Mouse (Mus musculus) embryonic facial prominence, embryonic 11.5 days (tissue): ENCODE results near the gene Olfr1383. TPM values are rescaled to one million over a fixed set of nuclear protein-coding genes. Genes with fewer than 3 reads are reported as not detected.
"Not testable (repeated sequence)": the region's sequence is repeated elsewhere in the genome, so short reads cannot be mapped to it uniquely, and the experiment has no call there.

Experiments
- ATAC-seq: fragments of 200-750 bp; cut with Nextera tagmentation; replicated peaks from 2 replicates; pipeline ENCODE4 v1.8.0; 2017; ENCODE audit warnings: low read depth; ENCODE audit not compliant: insufficient number of reproducible peaks, low FRiP score, low TSS enrichment
- DNase-seq: peaks from one replicate; pipeline ENCODE4 v3.0.0-alpha.2; 2015; ENCODE audit warnings: low spot score
- H3K27ac ChIP-seq: fragments of 300-500 bp; sonication (generic); replicated peaks from 2 replicates; pipeline ENCODE4 v1.5.1; 2014; ENCODE audit warnings: mild to moderate bottlenecking, low read depth, low read length, control low read depth
- H3K27me3 ChIP-seq: fragments of 300-500 bp; sonication (generic); 2 replicates; pipeline ENCODE4 v1.6.1; 2014; ENCODE audit warnings: mild to moderate bottlenecking, low read length, moderate library complexity, mixed read lengths; ENCODE audit not compliant: control insufficient read depth, insufficient read depth
- H3K36me3 ChIP-seq: fragments of 300-500 bp; sonication (generic); replicated peaks from 2 replicates; pipeline ENCODE4 v1.6.1; 2014; ENCODE audit warnings: low read depth, mild to moderate bottlenecking, low read length, moderate library complexity, mixed read lengths; ENCODE audit not compliant: control insufficient read depth, insufficient read depth
- H3K4me1 ChIP-seq: fragments of 300-500 bp; sonication (generic); 2 replicates; pipeline ENCODE4 v1.6.1; 2014; ENCODE audit warnings: low read length, mixed read lengths; ENCODE audit not compliant: control insufficient read depth, insufficient read depth
- H3K4me2 ChIP-seq: fragments of 300-500 bp; sonication (generic); 2 replicates; pipeline ENCODE4 v1.6.1; 2014; ENCODE audit warnings: low read depth, mild to moderate bottlenecking, control low read depth, low read length, moderate library complexity
- H3K4me3 ChIP-seq: fragments of 300-500 bp; sonication (generic); 2 replicates; pipeline ENCODE4 v1.5.1; 2014; ENCODE audit warnings: low read depth, low read length, control low read depth
- H3K9ac ChIP-seq: fragments of 300-500 bp; sonication (generic); replicated peaks from 2 replicates; pipeline ENCODE4 v1.6.1; 2014; ENCODE audit warnings: mild to moderate bottlenecking, control low read depth, low read length
- H3K9me3 ChIP-seq: fragments of 300-500 bp; sonication (generic); replicated peaks from 2 replicates; pipeline ENCODE4 v1.6.1; 2016; ENCODE audit warnings: mild to moderate bottlenecking, low read length, inconsistent platforms, mixed read lengths; ENCODE audit not compliant: control insufficient read depth
- WGBS: fragments of 180-500 bp; shearing (Covaris S2); extraction: QIAGEN DNeasy Blood & Tissue Kit; methylation state at CpG from one replicate; pipeline ENCODE4 v1.1.7; 2014; 5-methylcytosine and 5-hydroxymethylcytosine counted together
- polyA plus RNA-seq: library from polyadenylated mRNA; unstranded; fragments of >200 nt; fragmentation: Nextera tagmentation; extraction: Ambion mirVana; gene quantifications from 2 replicates; pipeline ENCODE4 v1.2.1, GENCODE M21; 2014

The Olfr1383 gene
- polyA plus RNA-seq, 1 experiment from 2014 or later = not detected

GRCm38 (mm10) chr11:49554033-49554432, 34.6 kb downstream of the Olfr1383 start:
- H3K9ac ChIP-seq, H3K27me3 ChIP-seq, H3K4me3 ChIP-seq, ATAC-seq, H3K4me2 ChIP-seq, DNase-seq, H3K27ac ChIP-seq, H3K9me3 ChIP-seq, H3K36me3 ChIP-seq, H3K4me1 ChIP-seq: not testable (repeated sequence)
- WGBS = 80% methylated on average over 3 of the region's 3 CpGs

GRCm38 (mm10) chr11:49556578-49556977, 37.1 kb downstream of the Olfr1383 start, which contains the start of gene Olfr1380:
Gene Olfr1380 (plus strand): TSS chr11:49556878.
- not testable (repeated sequence) for H3K9ac ChIP-seq, H3K9me3 ChIP-seq, H3K4me2 ChIP-seq, ATAC-seq, DNase-seq, H3K27ac ChIP-seq, H3K27me3 ChIP-seq, H3K4me3 ChIP-seq, H3K4me1 ChIP-seq, H3K36me3 ChIP-seq
- 69% methylated on average over 5 of the region's 5 CpGs for WGBS

GRCm38 (mm10) chr11:49575054-49575453, 55.6 kb downstream of the Olfr1383 start:
- H3K4me3 ChIP-seq, H3K36me3 ChIP-seq, H3K27ac ChIP-seq, H3K4me2 ChIP-seq, ATAC-seq, H3K9ac ChIP-seq, H3K27me3 ChIP-seq, H3K4me1 ChIP-seq, H3K9me3 ChIP-seq: not testable (repeated sequence)
- peak; percentile 40 for DNase-seq
- WGBS = 42% methylated on average over 2 of the region's 2 CpGs

Other genes starting within 250 kb of the Olfr1383 start
- 0.17 TPM in 1 of 2 replicates, not detected in the other for gene Olfr1393, start 241.3 kb upstream of the Olfr1383 start, polyA plus RNA-seq
- not detected in 2 replicates for gene Olfr1392, start 234.4 kb upstream of the Olfr1383 start, polyA plus RNA-seq
- gene Olfr10, start 214.9 kb upstream of the Olfr1383 start, polyA plus RNA-seq = not detected in 2 replicates
- not detected in 2 replicates for gene Olfr1391, start 196.9 kb upstream of the Olfr1383 start, polyA plus RNA-seq
- gene Olfr1390, start 184.5 kb upstream of the Olfr1383 start, polyA plus RNA-seq = not detected in 2 replicates
- gene Olfr1389, start 96.6 kb upstream of the Olfr1383 start, polyA plus RNA-seq = not detected in 2 replicates
- gene Olfr1388, start 83.0 kb upstream of the Olfr1383 start, polyA plus RNA-seq = 0.22 and 0.38 TPM in 2 replicates
- not detected in 2 replicates for gene Olfr1387, start 64.3 kb upstream of the Olfr1383 start, polyA plus RNA-seq
- gene Olfr1386, start 54.6 kb upstream of the Olfr1383 start, polyA plus RNA-seq = not detected in 2 replicates
- not detected in 2 replicates for gene Olfr1385, start 30.6 kb upstream of the Olfr1383 start, polyA plus RNA-seq
- not detected in 2 replicates for gene Olfr1384, start 12.9 kb upstream of the Olfr1383 start, polyA plus RNA-seq
- not detected in 2 replicates for gene Olfr1382, start 8.6 kb downstream of the Olfr1383 start, polyA plus RNA-seq
- gene Olfr1381, start 23.8 kb downstream of the Olfr1383 start, polyA plus RNA-seq = not detected in 2 replicates
- not detected in 2 replicates for gene Olfr1380, start 37.2 kb downstream of the Olfr1383 start, polyA plus RNA-seq
- gene Flt4, start 89.6 kb downstream of the Olfr1383 start, polyA plus RNA-seq = 3.6 and 4.2 TPM in 2 replicates
- gene Scgb3a1, start 144.0 kb downstream of the Olfr1383 start, polyA plus RNA-seq = not detected in 2 replicates
- 49.9 and 56.5 TPM in 2 replicates for gene Cnot6, start 193.1 kb downstream of the Olfr1383 start, polyA plus RNA-seq